Mouse (Mus musculus): ENCODE measurements around the gene Ddx25. TPM values are rescaled to one million over a fixed set of nuclear protein-coding genes. Genes with fewer than 3 reads are reported as not detected.
A peak's percentile ranks its signal among the peaks of the same experiment; 100 is the strongest.

Gene Ddx25
- polyA plus RNA-seq, 1 experiment from 2014 or later = 2.5 TPM

DNA sequence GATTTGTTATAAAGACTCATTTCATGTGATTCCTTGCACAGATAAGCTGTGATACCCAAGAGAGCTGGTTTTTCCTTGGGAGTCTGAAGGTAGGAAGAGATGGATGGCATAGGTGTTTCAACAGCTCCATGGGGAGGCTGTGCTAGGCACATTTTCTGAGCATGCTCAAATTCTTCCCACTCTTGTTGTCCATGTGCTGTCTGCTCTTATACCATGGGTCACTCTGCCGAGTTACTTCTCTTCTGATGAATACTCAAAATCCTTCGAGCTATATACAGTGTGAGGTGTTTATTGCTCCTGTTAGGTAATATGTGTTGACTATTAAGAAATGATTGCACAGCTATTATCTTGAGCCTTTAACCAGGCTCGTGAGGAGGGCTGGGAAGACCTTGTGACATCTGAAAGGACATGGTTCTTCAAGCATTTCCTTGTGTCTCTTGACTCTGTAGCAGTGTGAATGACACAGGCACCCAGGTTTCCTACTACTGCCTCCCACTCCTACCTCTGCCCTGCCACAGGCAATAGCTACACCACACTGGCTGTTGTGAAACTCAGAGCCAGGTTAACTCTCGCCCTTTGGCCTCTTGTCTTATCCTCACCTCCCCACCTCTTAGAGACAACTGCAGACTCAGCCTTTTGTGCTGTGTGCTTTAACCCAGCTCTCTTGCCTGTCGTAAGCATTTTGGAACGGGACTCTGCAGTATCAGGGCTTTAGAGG lies 37.5 kb downstream of the Ddx25 start:
- H3K27ac ChIP-seq (ENCODE audit: low read depth, low read length) = no peak overlapping the region
- WGBS (ENCODE audit: insufficient replicate concordance) = 67% methylated on average over 6 of the region's 6 CpGs
- no peaks in the 10 kb centered on the region for H3K4me1 ChIP-seq (ENCODE audit: control insufficient read depth, insufficient read depth, low read length)
- no peak for ATAC-seq (replicated peaks; ENCODE audit: insufficient number of reproducible peaks, low FRiP score, low TSS enrichment)
- no peak overlapping the region for H3K4me2 ChIP-seq
- H3K4me3 ChIP-seq (ENCODE audit: low read depth, low read length) = no peak overlapping the region
- no peaks in the 10 kb centered on the region for H3K36me3 ChIP-seq (ENCODE audit: control insufficient read depth, insufficient read depth, low read length)
- H3K27me3 ChIP-seq (ENCODE audit: control insufficient read depth, insufficient read depth, low read length) = no peaks in the 10 kb centered on the region
- H3K9ac ChIP-seq (ENCODE audit: low read depth, low read length) = no peak overlapping the region
- H3K9me3 ChIP-seq (replicated peaks; ENCODE audit: control insufficient read depth, low read length) = no peaks in the 10 kb centered on the region

DNA sequence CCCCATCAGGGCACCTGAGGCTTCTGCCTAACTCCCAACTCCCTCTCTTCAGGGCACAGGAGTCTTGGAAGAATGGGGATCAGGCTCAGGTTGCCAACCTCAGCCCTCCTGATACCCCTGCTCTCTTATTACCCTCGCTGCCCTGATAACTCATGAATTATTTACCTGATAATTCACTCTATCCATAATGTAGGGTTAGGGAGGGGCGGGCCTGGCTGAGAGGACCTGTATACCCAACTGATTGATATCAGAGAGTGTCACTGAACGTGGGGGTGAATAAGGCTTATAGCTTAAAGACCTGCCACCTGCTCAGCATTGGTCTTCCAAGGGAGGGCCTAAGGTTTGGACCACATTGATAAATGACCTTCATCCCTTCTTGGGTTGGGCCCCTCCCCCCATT lies 40.2 kb downstream of the Ddx25 start, which contains the start of gene Gm1113:
Gene Gm1113 (minus strand): TSS at position 101 of the 400 bp plus-strand sequence.
- H3K27me3 ChIP-seq (ENCODE audit: control insufficient read depth, insufficient read depth, low read length) = no peaks in the 10 kb centered on the region
- no peaks in the 10 kb centered on the region for H3K9me3 ChIP-seq (replicated peaks; ENCODE audit: control insufficient read depth, low read length)
- no peaks in the 10 kb centered on the region for H3K36me3 ChIP-seq (ENCODE audit: control insufficient read depth, insufficient read depth, low read length)
- H3K4me1 ChIP-seq (ENCODE audit: control insufficient read depth, insufficient read depth, low read length) = no peaks in the 10 kb centered on the region
- no peak within 1 kb of the TSS for H3K27ac ChIP-seq (ENCODE audit: low read depth, low read length)
- 78% methylated on average over 3 of the region's 3 CpGs for WGBS (ENCODE audit: insufficient replicate concordance)
- no peak within 1 kb of the TSS for H3K9ac ChIP-seq (ENCODE audit: low read depth, low read length)
- no peak for ATAC-seq (replicated peaks; ENCODE audit: insufficient number of reproducible peaks, low FRiP score, low TSS enrichment)
- no peak within 1 kb of the TSS for H3K4me3 ChIP-seq (ENCODE audit: low read depth, low read length)
- no peak within 1 kb of the TSS for H3K4me2 ChIP-seq

DNA sequence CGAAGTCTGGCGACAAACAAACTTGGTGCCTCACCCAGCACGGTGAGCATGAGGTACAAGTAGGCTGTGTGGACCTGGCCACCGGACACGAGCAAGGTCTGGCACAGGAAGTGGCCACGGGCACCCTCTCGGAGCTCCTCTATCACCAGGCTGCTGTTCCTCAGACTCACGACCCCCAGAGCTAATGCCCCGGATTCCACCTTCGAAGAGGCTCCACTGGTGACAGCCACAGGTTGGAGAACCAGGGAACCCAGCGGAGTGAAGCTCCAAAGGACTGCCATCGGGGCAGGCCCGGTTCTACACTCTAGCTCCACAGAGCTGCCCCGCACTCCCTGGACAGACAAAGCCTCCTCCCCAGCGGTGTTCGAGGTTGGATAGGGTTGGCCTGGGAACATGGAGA lies 41.6 kb downstream of the Ddx25 start:
- Histone ChIP-seq H3K4me2 (no peak overlapping the region), H3K9me3 (replicated peaks; ENCODE audit: control insufficient read depth, low read length) (no peaks in the 10 kb centered on the region), H3K36me3 (ENCODE audit: control insufficient read depth, insufficient read depth, low read length) (no peaks in the 10 kb centered on the region), H3K4me3 (ENCODE audit: low read depth, low read length) (no peak overlapping the region), H3K27ac (ENCODE audit: low read depth, low read length) (no peak overlapping the region), H3K27me3 (ENCODE audit: control insufficient read depth, insufficient read depth, low read length) (no peaks in the 10 kb centered on the region), H3K4me1 (ENCODE audit: control insufficient read depth, insufficient read depth, low read length) (no peaks in the 10 kb centered on the region), H3K9ac (ENCODE audit: low read depth, low read length) (no peak overlapping the region)
- 88% methylated on average over 16 of the region's 16 CpGs for WGBS (ENCODE audit: insufficient replicate concordance)
- no peak for ATAC-seq (replicated peaks; ENCODE audit: insufficient number of reproducible peaks, low FRiP score, low TSS enrichment)

- Histone ChIP-seq H3K27me3 (ENCODE audit: control insufficient read depth, insufficient read depth, low read length) (no peaks in the 10 kb centered on the region), H3K4me3 (ENCODE audit: low read depth, low read length) (no peak overlapping the region), H3K27ac (ENCODE audit: low read depth, low read length) (no peak overlapping the region), H3K36me3 (ENCODE audit: control insufficient read depth, insufficient read depth, low read length) (no peaks in the 10 kb centered on the region), H3K4me2 (no peak overlapping the region), H3K4me1 (ENCODE audit: control insufficient read depth, insufficient read depth, low read length) (no peaks in the 10 kb centered on the region), H3K9me3 (replicated peaks; ENCODE audit: control insufficient read depth, low read length) (no peaks in the 10 kb centered on the region), H3K9ac (ENCODE audit: low read depth, low read length) (no peak overlapping the region)
- 74% methylated on average over 5 of the region's 5 CpGs for WGBS (ENCODE audit: insufficient replicate concordance)
- ATAC-seq (replicated peaks; ENCODE audit: insufficient number of reproducible peaks, low FRiP score, low TSS enrichment) = no peak
These were observed 42.1 kb downstream of the Ddx25 start for GRCm38 (mm10) chr9:35516182-35516581.

- 63% methylated on average over 4 of the region's 4 CpGs for WGBS (ENCODE audit: insufficient replicate concordance)
- Histone ChIP-seq H3K9ac (ENCODE audit: low read depth, low read length) (no peak overlapping the region), H3K4me2 (no peak overlapping the region), H3K36me3 (ENCODE audit: control insufficient read depth, insufficient read depth, low read length) (no peaks in the 10 kb centered on the region), H3K27me3 (ENCODE audit: control insufficient read depth, insufficient read depth, low read length) (0 out of 2 replicates have a peak, but pooled peaks cover 2% of the 10 kb centered on the region), H3K4me3 (ENCODE audit: low read depth, low read length) (no peak overlapping the region), H3K4me1 (ENCODE audit: control insufficient read depth, insufficient read depth, low read length) (no peaks in the 10 kb centered on the region), H3K27ac (ENCODE audit: low read depth, low read length) (no peak overlapping the region), H3K9me3 (replicated peaks; ENCODE audit: control insufficient read depth, low read length) (no peaks in the 10 kb centered on the region)
- no peak for ATAC-seq (replicated peaks; ENCODE audit: insufficient number of reproducible peaks, low FRiP score, low TSS enrichment)
These were observed 44.4 kb downstream of the Ddx25 start for GRCm38 (mm10) chr9:35513900-35514299.

GRCm38 (mm10) chr9:35508234-35508633 lies 50.1 kb downstream of the Ddx25 start:
- 28% methylated on average over 8 of the region's 8 CpGs for WGBS (ENCODE audit: insufficient replicate concordance)
- H3K4me2 ChIP-seq = peak overlapping the region; percentile 46
- H3K9me3 ChIP-seq (replicated peaks; ENCODE audit: control insufficient read depth, low read length) = no peaks in the 10 kb centered on the region
- peak overlapping the region; percentile 80 for H3K27ac ChIP-seq (ENCODE audit: low read depth, low read length)
- H3K36me3 ChIP-seq (ENCODE audit: control insufficient read depth, insufficient read depth, low read length) = no peaks in the 10 kb centered on the region
- no peak overlapping the region for H3K4me3 ChIP-seq (ENCODE audit: low read depth, low read length)
- H3K4me1 ChIP-seq (ENCODE audit: control insufficient read depth, insufficient read depth, low read length) = peaks cover 15% of the 10 kb centered on the region
- 0 out of 2 replicates have a peak, but pooled peaks cover 2% of the 10 kb centered on the region for H3K27me3 ChIP-seq (ENCODE audit: control insufficient read depth, insufficient read depth, low read length)
- ATAC-seq (replicated peaks; ENCODE audit: insufficient number of reproducible peaks, low FRiP score, low TSS enrichment) = peak; percentile 61
- no peak overlapping the region for H3K9ac ChIP-seq (ENCODE audit: low read depth, low read length)

DNA sequence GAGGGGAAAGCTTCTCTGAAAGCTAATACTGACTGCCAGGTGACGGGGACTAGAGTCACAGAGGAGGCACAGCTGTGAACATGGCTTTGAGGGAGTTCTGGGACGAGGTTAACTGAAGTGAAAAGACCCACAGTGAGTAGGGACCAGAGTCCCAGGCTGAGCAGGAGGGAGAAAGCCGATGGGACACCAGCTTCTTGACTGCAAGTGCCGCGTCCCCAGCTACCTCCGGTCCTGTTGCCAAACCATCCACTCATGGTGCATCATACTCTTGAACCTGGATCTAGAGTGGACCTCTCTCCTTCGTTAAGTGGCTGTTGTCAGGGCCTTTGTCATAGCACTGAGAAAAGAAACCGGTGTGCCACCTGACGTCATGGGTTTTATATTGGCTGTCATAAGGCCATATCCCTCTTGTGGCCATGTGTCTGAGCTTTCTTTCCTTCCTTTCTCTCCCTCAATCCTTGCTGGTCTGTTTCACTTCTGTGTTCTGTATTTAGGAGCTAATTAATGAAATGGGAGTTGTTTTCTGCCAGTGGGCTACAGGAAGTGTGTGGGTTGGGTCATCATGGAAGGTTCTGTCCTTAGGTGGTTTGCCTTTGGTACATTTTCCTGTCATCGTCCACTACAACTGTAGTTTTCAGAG lies 55.8 kb downstream of the Ddx25 start:
- Histone ChIP-seq H3K9me3 (replicated peaks; ENCODE audit: control insufficient read depth, low read length) (no peaks in the 10 kb centered on the region), H3K36me3 (ENCODE audit: control insufficient read depth, insufficient read depth, low read length) (peaks cover 5% of the 10 kb centered on the region; the same call in 1 of the 2 replicates), H3K4me3 (ENCODE audit: low read depth, low read length) (no peak overlapping the region), H3K27me3 (ENCODE audit: control insufficient read depth, insufficient read depth, low read length) (no peaks in the 10 kb centered on the region), H3K27ac (ENCODE audit: low read depth, low read length) (no peak overlapping the region), H3K4me1 (ENCODE audit: control insufficient read depth, insufficient read depth, low read length) (peaks cover 5% of the 10 kb centered on the region), H3K4me2 (no peak overlapping the region), H3K9ac (ENCODE audit: low read depth, low read length) (no peak overlapping the region)
- no peak for ATAC-seq (replicated peaks; ENCODE audit: insufficient number of reproducible peaks, low FRiP score, low TSS enrichment)
- WGBS (ENCODE audit: insufficient replicate concordance) = 87% methylated on average over 10 of the region's 10 CpGs

GRCm38 (mm10) chr9:35499946-35500345 lies 58.4 kb downstream of the Ddx25 start:
- no peak overlapping the region for H3K4me3 ChIP-seq (ENCODE audit: low read depth, low read length)
- no peak overlapping the region for H3K27ac ChIP-seq (ENCODE audit: low read depth, low read length)
- WGBS (ENCODE audit: insufficient replicate concordance) = 82% methylated on average over 6 of the region's 6 CpGs
- no peak for ATAC-seq (replicated peaks; ENCODE audit: insufficient number of reproducible peaks, low FRiP score, low TSS enrichment)
- H3K36me3 ChIP-seq (ENCODE audit: control insufficient read depth, insufficient read depth, low read length) = peaks cover 5% of the 10 kb centered on the region; the same call in 1 of the 2 replicates
- H3K9ac ChIP-seq (ENCODE audit: low read depth, low read length) = no peak overlapping the region
- H3K27me3 ChIP-seq (ENCODE audit: control insufficient read depth, insufficient read depth, low read length) = no peaks in the 10 kb centered on the region
- H3K4me2 ChIP-seq = no peak overlapping the region
- H3K9me3 ChIP-seq (replicated peaks; ENCODE audit: control insufficient read depth, low read length) = no peaks in the 10 kb centered on the region
- no peaks in the 10 kb centered on the region; the same call in 1 of the 2 replicates for H3K4me1 ChIP-seq (ENCODE audit: control insufficient read depth, insufficient read depth, low read length)
